Mouse (Mus musculus): ENCODE data around the gene Auts2. TPM values are rescaled to one million over a fixed set of nuclear protein-coding genes. Genes with fewer than 3 reads are reported as not detected.

Gene Auts2
- polyA plus RNA-seq, 1 experiment from 2014 or later, result 95.1 TPM

GRCm38 (mm10) chr5:131839023-131839422 lies 704.1 kb downstream of the Auts2 start:
- no peaks in the 10 kb centered on the region for H3K27me3 ChIP-seq
- no peak overlapping the region for H3K27ac ChIP-seq
- no peak overlapping the region for H3K4me2 ChIP-seq
- H3K9ac ChIP-seq, result no peak overlapping the region
- H3K4me3 ChIP-seq, result no peak overlapping the region
- no peaks in the 10 kb centered on the region for H3K9me3 ChIP-seq (replicated peaks)
- H3K36me3 ChIP-seq (ENCODE audit: poor library complexity, severe bottlenecking), result no peaks in the 10 kb centered on the region
- 81% methylated on average over 10 of the region's 10 CpGs for WGBS
- H3K4me1 ChIP-seq, result peaks cover 35% of the 10 kb centered on the region
- ATAC-seq, result no peak

GRCm38 (mm10) chr5:131838064-131838463 lies 705.1 kb downstream of the Auts2 start:
- Histone ChIP-seq H3K27ac (no peak overlapping the region), H3K4me1 (peaks cover 35% of the 10 kb centered on the region), H3K4me2 (no peak overlapping the region), H3K9ac (no peak overlapping the region), H3K9me3 (replicated peaks) (no peaks in the 10 kb centered on the region), H3K27me3 (no peaks in the 10 kb centered on the region), H3K4me3 (no peak overlapping the region), H3K36me3 (ENCODE audit: poor library complexity, severe bottlenecking) (no peaks in the 10 kb centered on the region)
- WGBS, result 16% methylated on average over 6 of the region's 6 CpGs
- ATAC-seq, result no peak

GRCm38 (mm10) chr5:131836014-131836735 lies 707.0 kb downstream of the Auts2 start:
- H3K9ac ChIP-seq, result no peak overlapping the region
- H3K27me3 ChIP-seq, result no peaks in the 10 kb centered on the region
- H3K4me1 ChIP-seq, result peaks cover 43% of the 10 kb centered on the region
- no peak overlapping the region for H3K4me2 ChIP-seq
- ATAC-seq, result no peak
- H3K36me3 ChIP-seq (ENCODE audit: poor library complexity, severe bottlenecking), result no peaks in the 10 kb centered on the region
- no peaks in the 10 kb centered on the region for H3K9me3 ChIP-seq (replicated peaks)
- 61% methylated on average over 6 of the region's 6 CpGs for whole genome bisulfite sequencing
- no peak overlapping the region for H3K27ac ChIP-seq
- H3K4me3 ChIP-seq, result no peak overlapping the region

- H3K9ac ChIP-seq, result no peak overlapping the region
- ATAC-seq, result peak; percentile 77
- 15% methylated on average over 19 of the region's 19 CpGs for WGBS
- H3K9me3 ChIP-seq (replicated peaks), result no peaks in the 10 kb centered on the region
- H3K27me3 ChIP-seq, result no peaks in the 10 kb centered on the region
- peak overlapping the region; percentile 3; the same call in 1 of the 2 replicates for H3K4me2 ChIP-seq
- peaks cover 43% of the 10 kb centered on the region for H3K4me1 ChIP-seq
- H3K27ac ChIP-seq, result peak overlapping the region; percentile 73
- H3K4me3 ChIP-seq, result no peak overlapping the region
- H3K36me3 ChIP-seq (ENCODE audit: poor library complexity, severe bottlenecking), result no peaks in the 10 kb centered on the region
Observed at GRCm38 (mm10) chr5:131832891-131833876, 710.0 kb downstream of the Auts2 start.

- Histone ChIP-seq H3K4me1 (peaks cover 56% of the 10 kb centered on the region), H3K4me3 (no peak overlapping the region), H3K36me3 (ENCODE audit: poor library complexity, severe bottlenecking) (no peaks in the 10 kb centered on the region), H3K27ac (no peak overlapping the region), H3K9me3 (replicated peaks) (no peaks in the 10 kb centered on the region), H3K4me2 (no peak overlapping the region), H3K9ac (no peak overlapping the region), H3K27me3 (no peaks in the 10 kb centered on the region)
- ATAC-seq, result no peak
- WGBS, result 80% methylated on average over 6 of the region's 6 CpGs
Observed at GRCm38 (mm10) chr5:131830111-131830510, 713.0 kb downstream of the Auts2 start.

- 70% methylated on average over 3 of the region's 3 CpGs for WGBS
- no peak for ATAC-seq
Observed at GRCm38 (mm10) chr5:131829248-131829647, 713.9 kb downstream of the Auts2 start.

GRCm38 (mm10) chr5:131828607-131829006 lies 714.5 kb downstream of the Auts2 start:
- Histone ChIP-seq H3K4me1 (peaks cover 62% of the 10 kb centered on the region), H3K27ac (no peak overlapping the region), H3K4me3 (no peak overlapping the region), H3K9ac (no peak overlapping the region), H3K4me2 (no peak overlapping the region), H3K27me3 (no peaks in the 10 kb centered on the region), H3K36me3 (ENCODE audit: poor library complexity, severe bottlenecking) (no peaks in the 10 kb centered on the region), H3K9me3 (replicated peaks) (no peaks in the 10 kb centered on the region)
- 50% methylated on average over 2 of the region's 2 CpGs for WGBS
- no peak for ATAC-seq

More at GRCm38 (mm10) chr5:131829248-131829647, 713.9 kb downstream of the Auts2 start:
- H3K9ac ChIP-seq, result no peak overlapping the region
- H3K27me3 ChIP-seq, result no peaks in the 10 kb centered on the region
- H3K4me3 ChIP-seq, result no peak overlapping the region
- H3K4me2 ChIP-seq, result no peak overlapping the region
- no peaks in the 10 kb centered on the region for H3K9me3 ChIP-seq (replicated peaks)
- H3K27ac ChIP-seq, result no peak overlapping the region
- H3K36me3 ChIP-seq (ENCODE audit: poor library complexity, severe bottlenecking), result no peaks in the 10 kb centered on the region
- H3K4me1 ChIP-seq, result peaks cover 63% of the 10 kb centered on the region

- Histone ChIP-seq H3K9ac (no peak overlapping the region), H3K4me1 (peaks cover 51% of the 10 kb centered on the region), H3K4me3 (no peak overlapping the region), H3K4me2 (no peak overlapping the region), H3K27ac (no peak overlapping the region), H3K27me3 (no peaks in the 10 kb centered on the region), H3K9me3 (replicated peaks) (no peaks in the 10 kb centered on the region), H3K36me3 (ENCODE audit: poor library complexity, severe bottlenecking) (no peaks in the 10 kb centered on the region)
- WGBS, result 82% methylated on average over 8 of the region's 8 CpGs
- no peak for ATAC-seq
Observed at GRCm38 (mm10) chr5:131826362-131827261, 716.5 kb downstream of the Auts2 start.

GRCm38 (mm10) chr5:131825421-131825820 lies 717.7 kb downstream of the Auts2 start:
- peak overlapping the region; percentile 90 for H3K27ac ChIP-seq
- peak overlapping the region; percentile 22 for H3K4me2 ChIP-seq
- H3K36me3 ChIP-seq (ENCODE audit: poor library complexity, severe bottlenecking), result no peaks in the 10 kb centered on the region
- WGBS, result 3% methylated on average over 3 of the region's 3 CpGs
- H3K9me3 ChIP-seq (replicated peaks), result no peaks in the 10 kb centered on the region
- H3K4me1 ChIP-seq, result peaks cover 54% of the 10 kb centered on the region
- no peak for ATAC-seq
- no peak overlapping the region for H3K4me3 ChIP-seq
- H3K27me3 ChIP-seq, result no peaks in the 10 kb centered on the region
- no peak overlapping the region for H3K9ac ChIP-seq

- Histone ChIP-seq H3K9ac (no peak overlapping the region), H3K27ac (peak overlapping the region; percentile 90), H3K4me2 (peak overlapping the region; percentile 22; the same call in 1 of the 2 replicates), H3K4me3 (no peak overlapping the region), H3K27me3 (no peaks in the 10 kb centered on the region), H3K36me3 (ENCODE audit: poor library complexity, severe bottlenecking) (no peaks in the 10 kb centered on the region), H3K4me1 (peaks cover 46% of the 10 kb centered on the region), H3K9me3 (replicated peaks) (no peaks in the 10 kb centered on the region)
- peak; percentile 95 for ATAC-seq
- 5% methylated on average over 11 of the region's 11 CpGs for WGBS
Observed at GRCm38 (mm10) chr5:131824197-131824991, 718.8 kb downstream of the Auts2 start.

GRCm38 (mm10) chr5:131821461-131821860 lies 721.7 kb downstream of the Auts2 start:
- Histone ChIP-seq H3K4me1 (peaks cover 35% of the 10 kb centered on the region), H3K27ac (peak overlapping the region; percentile 1; the same call in 1 of the 2 replicates), H3K9me3 (replicated peaks) (no peaks in the 10 kb centered on the region), H3K27me3 (no peaks in the 10 kb centered on the region), H3K4me2 (no peak overlapping the region), H3K36me3 (ENCODE audit: poor library complexity, severe bottlenecking) (no peaks in the 10 kb centered on the region), H3K9ac (no peak overlapping the region), H3K4me3 (no peak overlapping the region)
- WGBS, result 91% methylated on average over 4 of the region's 4 CpGs
- no peak for ATAC-seq

Measured in forebrain, embryonic 13.5 days (tissue).